Mouse (Mus musculus) heart, embryonic 16.5 days (tissue): ENCODE measurements at regions not wholly inside any gene's neighbourhood (a gene's known extent, or its start where the extent isn't known, plus 50 kb on each side); places are given as distances from the start of the nearest gene placed in this dataset.

Experiments
- ATAC-seq: fragments of 200-750 bp; cut with Nextera tagmentation; replicated peaks from 2 replicates; pipeline ENCODE4 v1.8.0; 2017; ENCODE audit warnings: moderate number of reproducible peaks; ENCODE audit not compliant: insufficient read depth, low FRiP score; ENCODE audit errors: extremely low read depth
- H3K27ac ChIP-seq: fragments of 300-500 bp; sonication (generic); 2 replicates; pipeline ENCODE4 v1.5.1; 2014; ENCODE audit warnings: mild to moderate bottlenecking, low read length, control low read depth, moderate library complexity
- H3K27me3 ChIP-seq: fragments of 300-500 bp; sonication (generic); 2 replicates; pipeline ENCODE4 v1.6.1; 2014; ENCODE audit warnings: low read length, mixed read lengths; ENCODE audit not compliant: control insufficient read depth, insufficient read depth
- H3K36me3 ChIP-seq: fragments of 300-500 bp; sonication (generic); 2 replicates; pipeline ENCODE4 v1.6.1; 2014; ENCODE audit not compliant: control insufficient read depth, insufficient read depth
- H3K4me1 ChIP-seq: fragments of 300-500 bp; sonication (generic); 2 replicates; pipeline ENCODE4 v1.6.1; 2014; ENCODE audit warnings: low read length, mixed read lengths; ENCODE audit not compliant: control insufficient read depth, insufficient read depth
- H3K4me2 ChIP-seq: fragments of 300-500 bp; sonication (generic); 2 replicates; pipeline ENCODE4 v1.6.1; 2014; ENCODE audit warnings: low read depth, mild to moderate bottlenecking, control low read depth, low read length
- H3K4me3 ChIP-seq: fragments of 300-500 bp; sonication (generic); 2 replicates; pipeline ENCODE4 v1.5.1; 2014; ENCODE audit warnings: mild to moderate bottlenecking, control low read depth, low read length
- H3K9ac ChIP-seq: fragments of 300-500 bp; sonication (generic); 2 replicates; pipeline ENCODE4 v1.6.1; 2014; ENCODE audit warnings: low read length, control low read depth
- H3K9me3 ChIP-seq: fragments of 300-500 bp; sonication (generic); replicated peaks from 2 replicates; pipeline ENCODE4 v1.6.1; 2016; ENCODE audit warnings: low read length; ENCODE audit not compliant: control insufficient read depth
- WGBS: fragments of 180-500 bp; shearing (Covaris S2); extraction: QIAGEN DNeasy Blood & Tissue Kit; methylation state at CpG from one replicate; pipeline ENCODE4 v1.1.7; 2014; 5-methylcytosine and 5-hydroxymethylcytosine counted together

DNA sequence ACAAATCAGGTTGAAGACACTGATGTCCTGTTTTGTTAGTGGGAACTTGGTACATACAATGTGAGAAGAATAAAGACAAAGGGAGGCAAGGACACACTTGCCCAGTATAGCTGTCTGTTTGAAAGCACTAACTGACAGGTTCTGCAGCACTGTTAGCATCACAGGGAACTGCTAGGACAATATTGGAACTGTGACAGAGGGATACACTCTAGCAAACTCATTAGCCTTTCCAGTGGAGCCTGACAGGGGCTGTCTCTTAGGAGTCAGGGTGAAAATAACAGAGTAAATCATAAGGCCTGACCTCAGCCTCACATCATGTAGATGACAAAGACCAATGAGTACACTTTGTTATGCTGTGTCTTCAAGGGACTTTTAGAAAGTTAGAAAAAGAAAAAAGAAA lies 82.8 kb upstream of the Ufl1 start:
- no peaks in the 10 kb centered on the region for H3K27me3 ChIP-seq
- H3K4me3 ChIP-seq = no peak overlapping the region
- no peak for ATAC-seq
- no peak overlapping the region for H3K4me2 ChIP-seq
- H3K36me3 ChIP-seq = no peaks in the 10 kb centered on the region
- no peaks in the 10 kb centered on the region for H3K4me1 ChIP-seq
- no peaks in the 10 kb centered on the region for H3K9me3 ChIP-seq
- H3K27ac ChIP-seq = no peak overlapping the region
- H3K9ac ChIP-seq = no peak overlapping the region

DNA sequence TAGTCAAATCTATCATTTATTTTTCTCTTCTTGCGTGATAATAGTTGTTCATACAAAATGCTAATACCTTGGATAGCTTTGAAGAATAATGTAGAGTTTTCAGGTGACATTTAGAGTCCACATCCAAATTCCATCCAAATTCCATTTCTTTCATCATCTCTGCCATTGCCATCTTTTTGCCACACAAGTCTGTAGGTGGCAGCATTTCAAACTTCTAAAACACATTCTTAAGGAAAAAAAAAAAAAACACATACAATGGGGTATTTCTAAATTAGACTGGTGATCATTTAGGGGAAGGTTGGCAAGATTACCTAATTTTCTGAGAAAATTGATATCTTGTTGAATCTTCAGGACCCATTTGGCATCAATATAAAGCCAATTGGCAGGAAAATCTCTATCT lies 56.0 kb upstream of the Ufl1 start:
- H3K9me3 ChIP-seq = no peaks in the 10 kb centered on the region
- no peak overlapping the region for H3K4me3 ChIP-seq
- no peak overlapping the region for H3K27ac ChIP-seq
- no peak overlapping the region for H3K4me2 ChIP-seq
- H3K36me3 ChIP-seq = no peaks in the 10 kb centered on the region
- no peak for ATAC-seq
- no peak overlapping the region for H3K9ac ChIP-seq
- H3K27me3 ChIP-seq = no peaks in the 10 kb centered on the region
- 86% methylated on average over 1 of the region's 1 CpGs for WGBS
- H3K4me1 ChIP-seq = no peaks in the 10 kb centered on the region
